Mouse (Mus musculus) erythroblast, embryonic 14.5 days (primary cell): ENCODE measurements around the gene Gpr146. TPM values are rescaled to one million over a fixed set of nuclear protein-coding genes. Genes with fewer than 3 reads are reported as not detected.

Experiments used
- H3K27me3 ChIP-seq: 2 replicates; pipeline ENCODE4 v1.6.1; 2012; ENCODE audit warnings: inconsistent platforms; ENCODE audit not compliant: control insufficient read depth
- H3K36me3 ChIP-seq: 2 replicates; pipeline ENCODE4 v1.6.1; 2012; ENCODE audit warnings: mild to moderate bottlenecking, inconsistent platforms; ENCODE audit not compliant: control insufficient read depth
- H3K4me1 ChIP-seq: 2 replicates; pipeline ENCODE4 v1.6.1; 2012; ENCODE audit warnings: inconsistent platforms; ENCODE audit not compliant: control insufficient read depth
- H3K4me3 ChIP-seq: replicated peaks from 2 replicates; pipeline ENCODE3; 2012; ENCODE audit warnings: moderate library complexity, mild to moderate bottlenecking, inconsistent platforms
- H3K9me3 ChIP-seq: 2 replicates; pipeline ENCODE4 v1.6.1; 2012; ENCODE audit warnings: low read length, inconsistent platforms, mixed read lengths; ENCODE audit not compliant: control insufficient read depth
- GATA1 ChIP-seq: IDR thresholded peaks from 2 replicates; pipeline ENCODE4 v1.6.1; 2012; ENCODE audit warnings: low read length, inconsistent platforms, mixed read lengths
- TAL1 ChIP-seq: IDR thresholded peaks from 3 replicates; pipeline ENCODE4 v1.6.1; 2012; ENCODE audit warnings: low read length, inconsistent platforms, mixed read lengths
- polyA plus RNA-seq: library from polyadenylated mRNA; stranded (reverse); fragments of >175 nt; gene quantifications from 2 replicates; pipeline ENCODE4 v1.2.3, GENCODE M21; 2012

The Gpr146 gene
- polyA plus RNA-seq, 1 experiment = 8.1 TPM

GRCm38 (mm10) chr5:139393197-139393588 is 15.7 kb downstream of the Gpr146 start:
- H3K9me3 ChIP-seq = no peaks in the 10 kb centered on the region
- no peaks in the 10 kb centered on the region; the same call in 1 of the 2 replicates for H3K27me3 ChIP-seq
- peaks cover 93% of the 10 kb centered on the region for H3K4me1 ChIP-seq
- TF ChIP-seq TAL1 = no peak
- TF ChIP-seq GATA1 = no peak
- peaks cover 91% of the 10 kb centered on the region for H3K36me3 ChIP-seq
- peak overlapping the region; percentile 77 for H3K4me3 ChIP-seq

GRCm38 (mm10) chr5:139394399-139394798 is 16.9 kb downstream of the Gpr146 start:
- peaks cover 90% of the 10 kb centered on the region for H3K4me1 ChIP-seq
- TF ChIP-seq TAL1 = no peak
- no peak for TF ChIP-seq GATA1
- H3K4me3 ChIP-seq = peak overlapping the region; percentile 39
- H3K9me3 ChIP-seq = no peaks in the 10 kb centered on the region
- H3K36me3 ChIP-seq = peaks cover 80% of the 10 kb centered on the region
- no peaks in the 10 kb centered on the region; the same call in 1 of the 2 replicates for H3K27me3 ChIP-seq

GRCm38 (mm10) chr5:139395528-139395927 is 18.0 kb downstream of the Gpr146 start:
- Histone ChIP-seq H3K4me1 (peaks cover 82% of the 10 kb centered on the region), H3K4me3 (no peak overlapping the region), H3K36me3 (peaks cover 71% of the 10 kb centered on the region), H3K27me3 (no peaks in the 10 kb centered on the region; the same call in 1 of the 2 replicates), H3K9me3 (no peaks in the 10 kb centered on the region)
- TF ChIP-seq GATA1 (no peak), TAL1 (no peak)

- Histone ChIP-seq H3K9me3 (no peaks in the 10 kb centered on the region), H3K4me1 (peaks cover 65% of the 10 kb centered on the region), H3K4me3 (no peak overlapping the region), H3K36me3 (peaks cover 52% of the 10 kb centered on the region), H3K27me3 (no peaks in the 10 kb centered on the region; the same call in 1 of the 2 replicates)
- TF ChIP-seq TAL1 (no peak), GATA1 (no peak)
Measured at GRCm38 (mm10) chr5:139397359-139397916, 19.9 kb downstream of the Gpr146 start.

- peaks cover 58% of the 10 kb centered on the region for H3K4me1 ChIP-seq
- no peak for TF ChIP-seq GATA1
- TF ChIP-seq TAL1 = no peak
- H3K4me3 ChIP-seq = no peak overlapping the region
- no peaks in the 10 kb centered on the region; the same call in 1 of the 2 replicates for H3K27me3 ChIP-seq
- H3K36me3 ChIP-seq = peaks cover 45% of the 10 kb centered on the region
- H3K9me3 ChIP-seq = no peaks in the 10 kb centered on the region
Measured at GRCm38 (mm10) chr5:139397959-139398753, 20.7 kb downstream of the Gpr146 start.

GRCm38 (mm10) chr5:139398786-139399185 is 21.3 kb downstream of the Gpr146 start:
- TF ChIP-seq GATA1 (no peak), TAL1 (no peak)
- H3K4me3 ChIP-seq = no peak overlapping the region
- H3K36me3 ChIP-seq = peaks cover 38% of the 10 kb centered on the region
- no peaks in the 10 kb centered on the region for H3K27me3 ChIP-seq
- H3K4me1 ChIP-seq = peaks cover 55% of the 10 kb centered on the region
- H3K9me3 ChIP-seq = no peaks in the 10 kb centered on the region

GRCm38 (mm10) chr5:139399991-139400390 is 22.5 kb downstream of the Gpr146 start:
- TF ChIP-seq TAL1 (no peak), GATA1 (no peak)
- H3K36me3 ChIP-seq = peaks cover 26% of the 10 kb centered on the region

GRCm38 (mm10) chr5:139402106-139402505 is 24.6 kb downstream of the Gpr146 start:
- peaks cover 50% of the 10 kb centered on the region for H3K4me1 ChIP-seq
- no peak for TF ChIP-seq TAL1
- no peak for TF ChIP-seq GATA1
- H3K4me3 ChIP-seq = no peak overlapping the region
- H3K27me3 ChIP-seq = no peaks in the 10 kb centered on the region
- H3K9me3 ChIP-seq = no peaks in the 10 kb centered on the region
- peaks cover 5% of the 10 kb centered on the region for H3K36me3 ChIP-seq

More at GRCm38 (mm10) chr5:139399991-139400390, 22.5 kb downstream of the Gpr146 start:
- Histone ChIP-seq H3K4me1 (peaks cover 55% of the 10 kb centered on the region), H3K9me3 (no peaks in the 10 kb centered on the region), H3K27me3 (no peaks in the 10 kb centered on the region), H3K4me3 (no peak overlapping the region)

- no peaks in the 10 kb centered on the region; the same call in 1 of the 2 replicates for H3K36me3 ChIP-seq
- no peaks in the 10 kb centered on the region for H3K9me3 ChIP-seq
- peaks cover 33% of the 10 kb centered on the region for H3K4me1 ChIP-seq
- H3K27me3 ChIP-seq = no peaks in the 10 kb centered on the region
- no peak for TF ChIP-seq GATA1
- H3K4me3 ChIP-seq = no peak overlapping the region
Measured at GRCm38 (mm10) chr5:139403692-139404260, 26.3 kb downstream of the Gpr146 start.
